Mouse (Mus musculus): ENCODE results near the gene Hydin. TPM values are rescaled to one million over a fixed set of nuclear protein-coding genes. Genes with fewer than 3 reads are reported as not detected.

The Hydin gene
- 0.04 TPM for polyA plus RNA-seq (2014; fragmentation: Illumina TruSeq; extraction: RNeasy Lipid Tissue Mini Kit (QIAGEN cat#74804); ENCODE audit: low read depth, low replicate concordance)

DNA sequence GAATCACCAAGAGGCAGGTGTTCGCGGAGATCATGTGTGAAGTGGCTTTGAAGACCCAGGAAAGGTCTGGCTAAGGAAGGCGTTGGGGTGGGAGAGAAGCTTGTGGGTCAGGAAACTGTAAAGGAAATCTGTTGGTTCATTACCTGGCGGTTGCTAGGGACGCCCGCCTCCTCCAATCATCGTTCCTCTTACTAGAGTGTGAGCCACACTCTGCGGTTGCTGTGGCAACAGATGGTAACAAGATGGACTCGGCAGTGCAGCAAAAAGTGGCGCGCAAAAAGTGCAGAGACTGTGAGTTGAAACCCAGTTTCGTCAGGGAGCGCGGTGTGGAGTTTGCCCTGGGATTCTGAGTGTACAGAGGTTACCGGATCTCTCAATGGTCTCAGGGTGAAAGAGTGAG, at the start of gene Hydin:
Gene Hydin, plus strand, starts transcription at position 237 of the 400 bp plus-strand sequence.

DNA sequence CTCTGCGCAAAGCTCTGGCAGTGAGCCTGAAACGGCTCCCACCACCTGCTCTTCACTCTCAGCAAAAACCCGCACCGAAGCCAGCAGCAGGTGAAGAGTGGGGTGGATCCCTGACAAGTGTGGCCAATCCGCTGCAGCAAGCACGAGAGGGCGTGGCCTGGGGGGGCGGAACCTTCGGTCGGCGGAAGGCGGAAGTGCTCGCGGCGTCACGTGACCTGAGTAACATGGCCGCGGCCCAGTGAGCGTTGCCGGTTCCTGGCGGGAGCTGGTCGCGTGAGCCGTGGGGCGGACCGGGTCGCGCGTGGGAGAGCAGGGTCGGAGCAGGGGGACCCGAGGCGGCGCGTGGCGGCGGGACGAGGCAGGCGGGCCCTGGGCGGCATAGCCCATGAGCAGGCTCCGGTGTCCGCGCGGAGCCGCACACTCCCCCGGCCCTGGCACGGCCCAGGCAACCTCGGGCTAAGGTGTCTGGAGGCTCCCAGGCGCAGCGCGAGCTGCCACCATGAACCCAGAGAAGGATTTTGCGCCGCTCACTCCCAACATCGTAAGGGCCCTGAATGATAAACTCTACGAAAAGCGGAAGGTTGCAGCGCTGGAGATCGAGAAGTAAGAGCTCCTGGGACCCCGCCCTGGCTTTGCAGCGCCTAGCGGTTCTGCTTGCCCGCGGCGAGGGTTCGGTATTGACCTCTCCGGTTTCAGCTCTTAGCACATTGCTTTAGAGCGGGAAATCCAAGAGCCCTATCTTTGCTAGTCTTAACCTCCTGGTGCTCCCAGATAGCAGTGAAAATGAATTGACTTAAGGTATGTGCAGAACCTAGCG, 351.8 kb downstream of the Hydin start, which contains the start of gene Vac14:
Gene Vac14, plus strand, starts transcription at position 195 of the 817 bp plus-strand sequence.

Other genes starting within 250 kb of the Hydin start
- not detected for gene Chst4, start 227.2 kb upstream of the Hydin start, polyA plus RNA-seq (2014; fragmentation: Illumina TruSeq; extraction: RNeasy Lipid Tissue Mini Kit (QIAGEN cat#74804); ENCODE audit: low read depth, low replicate concordance)
- gene Zfp612, start 187.2 kb upstream of the Hydin start, polyA plus RNA-seq (2014; fragmentation: Illumina TruSeq; extraction: RNeasy Lipid Tissue Mini Kit (QIAGEN cat#74804); ENCODE audit: low read depth, low replicate concordance) = 10.9 TPM
- gene Gm21964, start 165.8 kb upstream of the Hydin start, polyA plus RNA-seq (2014; fragmentation: Illumina TruSeq; extraction: RNeasy Lipid Tissue Mini Kit (QIAGEN cat#74804); ENCODE audit: low read depth, low replicate concordance) = not detected
- not detected for gene Gm17720, start 164.2 kb upstream of the Hydin start, polyA plus RNA-seq (2014; fragmentation: Illumina TruSeq; extraction: RNeasy Lipid Tissue Mini Kit (QIAGEN cat#74804); ENCODE audit: low read depth, low replicate concordance)
- not detected for gene Calb2, start 98.8 kb upstream of the Hydin start, polyA plus RNA-seq (2014; fragmentation: Illumina TruSeq; extraction: RNeasy Lipid Tissue Mini Kit (QIAGEN cat#74804); ENCODE audit: low read depth, low replicate concordance)
- gene Cmtr2, start 51.3 kb upstream of the Hydin start, polyA plus RNA-seq (2014; fragmentation: Illumina TruSeq; extraction: RNeasy Lipid Tissue Mini Kit (QIAGEN cat#74804); ENCODE audit: low read depth, low replicate concordance) = 8.1 TPM

Measured in kidney, adult 10 weeks (tissue).